Mouse (Mus musculus): ENCODE results near the gene Ccdc71.

Ccdc71 gene

GRCm38 (mm10) chr9:108441236-108441919, 18.9 kb upstream of the Ccdc71 start:
- Histone ChIP-seq H3K4me1 (replicated peaks; ENCODE audit: low read depth, low read length) (peaks cover 9% of the 10 kb centered on the region), H3K36me3 (ENCODE audit: insufficient read depth, low read length) (no peaks in the 10 kb centered on the region), H3K4me3 (replicated peaks; ENCODE audit: low read length) (no peak overlapping the region), H3K9me3 (ENCODE audit: low read length) (no peaks in the 10 kb centered on the region), H3K27me3 (ENCODE audit: insufficient read depth, low read length) (peaks cover 26% of the 10 kb centered on the region)
- TF ChIP-seq CTCF (conservative IDR thresholded peaks at IDR 0.05; ENCODE audit: low read length) (no peak), POU5F1 (IDR thresholded peaks at IDR 0.05; ENCODE audit: borderline replicate concordance, low read length) (no peak), NANOG (IDR thresholded peaks at IDR 0.05; ENCODE audit: borderline replicate concordance, low read length) (no peak)

GRCm38 (mm10) chr9:108445125-108445524, 15.2 kb upstream of the Ccdc71 start:
- H3K4me3 ChIP-seq (replicated peaks; ENCODE audit: low read length) = no peak overlapping the region
- H3K4me1 ChIP-seq (replicated peaks; ENCODE audit: low read depth, low read length) = peaks cover 32% of the 10 kb centered on the region
- H3K36me3 ChIP-seq (ENCODE audit: insufficient read depth, low read length) = no peaks in the 10 kb centered on the region
- H3K9me3 ChIP-seq (ENCODE audit: low read length) = no peaks in the 10 kb centered on the region
- TF ChIP-seq NANOG (IDR thresholded peaks at IDR 0.05; ENCODE audit: borderline replicate concordance, low read length) = no peak
- no peak for TF ChIP-seq POU5F1 (IDR thresholded peaks at IDR 0.05; ENCODE audit: borderline replicate concordance, low read length)
- TF ChIP-seq CTCF (conservative IDR thresholded peaks at IDR 0.05; ENCODE audit: low read length) = no peak
- peaks cover 14% of the 10 kb centered on the region; the same call in 1 of the 2 replicates for H3K27me3 ChIP-seq (ENCODE audit: insufficient read depth, low read length)

GRCm38 (mm10) chr9:108449860-108450259, 10.5 kb upstream of the Ccdc71 start:
- no peak overlapping the region for H3K4me3 ChIP-seq (replicated peaks; ENCODE audit: low read length)
- H3K4me1 ChIP-seq (replicated peaks; ENCODE audit: low read depth, low read length) = peaks cover 57% of the 10 kb centered on the region
- TF ChIP-seq NANOG (IDR thresholded peaks at IDR 0.05; ENCODE audit: borderline replicate concordance, low read length) (no peak), POU5F1 (IDR thresholded peaks at IDR 0.05; ENCODE audit: borderline replicate concordance, low read length) (no peak), CTCF (conservative IDR thresholded peaks at IDR 0.05; ENCODE audit: low read length) (no peak)
- H3K36me3 ChIP-seq (ENCODE audit: insufficient read depth, low read length) = no peaks in the 10 kb centered on the region
- H3K9me3 ChIP-seq (ENCODE audit: low read length) = no peaks in the 10 kb centered on the region
- peaks cover 25% of the 10 kb centered on the region for H3K27me3 ChIP-seq (ENCODE audit: insufficient read depth, low read length)

- peaks cover 60% of the 10 kb centered on the region for H3K4me1 ChIP-seq (replicated peaks; ENCODE audit: low read depth, low read length)
- H3K4me3 ChIP-seq (replicated peaks; ENCODE audit: low read length) = no peak overlapping the region
- peaks cover 20% of the 10 kb centered on the region for H3K27me3 ChIP-seq (ENCODE audit: insufficient read depth, low read length)
- H3K9me3 ChIP-seq (ENCODE audit: low read length) = no peaks in the 10 kb centered on the region
- H3K36me3 ChIP-seq (ENCODE audit: insufficient read depth, low read length) = no peaks in the 10 kb centered on the region
- no peak for TF ChIP-seq CTCF (conservative IDR thresholded peaks at IDR 0.05; ENCODE audit: low read length)
These were observed 9.8 kb upstream of the Ccdc71 start for GRCm38 (mm10) chr9:108450292-108451169.

GRCm38 (mm10) chr9:108451170-108451493, 9.2 kb upstream of the Ccdc71 start:
- Histone ChIP-seq H3K4me1 (replicated peaks; ENCODE audit: low read depth, low read length) (peaks cover 64% of the 10 kb centered on the region), H3K4me3 (replicated peaks; ENCODE audit: low read length) (no peak overlapping the region), H3K9me3 (ENCODE audit: low read length) (no peaks in the 10 kb centered on the region), H3K27me3 (ENCODE audit: insufficient read depth, low read length) (peaks cover 20% of the 10 kb centered on the region), H3K36me3 (ENCODE audit: insufficient read depth, low read length) (no peaks in the 10 kb centered on the region)
- TF ChIP-seq NANOG (IDR thresholded peaks at IDR 0.05; ENCODE audit: borderline replicate concordance, low read length) (no peak), POU5F1 (IDR thresholded peaks at IDR 0.05; ENCODE audit: borderline replicate concordance, low read length) (no peak), CTCF (conservative IDR thresholded peaks at IDR 0.05; ENCODE audit: low read length) (no peak)

GRCm38 (mm10) chr9:108451519-108452160, 8.7 kb upstream of the Ccdc71 start:
- Histone ChIP-seq H3K9me3 (ENCODE audit: low read length) (no peaks in the 10 kb centered on the region), H3K4me3 (replicated peaks; ENCODE audit: low read length) (peak overlapping the region; percentile 83), H3K36me3 (ENCODE audit: insufficient read depth, low read length) (no peaks in the 10 kb centered on the region), H3K4me1 (replicated peaks; ENCODE audit: low read depth, low read length) (peaks cover 69% of the 10 kb centered on the region), H3K27me3 (ENCODE audit: insufficient read depth, low read length) (peaks cover 20% of the 10 kb centered on the region)
- TF ChIP-seq NANOG (IDR thresholded peaks at IDR 0.05; ENCODE audit: borderline replicate concordance, low read length) (no peak), CTCF (conservative IDR thresholded peaks at IDR 0.05; ENCODE audit: low read length) (no peak), POU5F1 (IDR thresholded peaks at IDR 0.05; ENCODE audit: borderline replicate concordance, low read length) (no peak)

GRCm38 (mm10) chr9:108452291-108452906, 7.9 kb upstream of the Ccdc71 start:
- Histone ChIP-seq H3K36me3 (ENCODE audit: insufficient read depth, low read length) (no peaks in the 10 kb centered on the region), H3K4me3 (replicated peaks; ENCODE audit: low read length) (peak overlapping the region; percentile 83), H3K4me1 (replicated peaks; ENCODE audit: low read depth, low read length) (peaks cover 76% of the 10 kb centered on the region), H3K27me3 (ENCODE audit: insufficient read depth, low read length) (peaks cover 20% of the 10 kb centered on the region), H3K9me3 (ENCODE audit: low read length) (no peaks in the 10 kb centered on the region)
- TF ChIP-seq NANOG (IDR thresholded peaks at IDR 0.05; ENCODE audit: borderline replicate concordance, low read length) (no peak), POU5F1 (IDR thresholded peaks at IDR 0.05; ENCODE audit: borderline replicate concordance, low read length) (no peak), CTCF (conservative IDR thresholded peaks at IDR 0.05; ENCODE audit: low read length) (peak; percentile 95)

- peaks cover 79% of the 10 kb centered on the region for H3K4me1 ChIP-seq (replicated peaks; ENCODE audit: low read depth, low read length)
- no peaks in the 10 kb centered on the region for H3K36me3 ChIP-seq (ENCODE audit: insufficient read depth, low read length)
- TF ChIP-seq NANOG (IDR thresholded peaks at IDR 0.05; ENCODE audit: borderline replicate concordance, low read length) (no peak), POU5F1 (IDR thresholded peaks at IDR 0.05; ENCODE audit: borderline replicate concordance, low read length) (no peak)
These were observed 7.4 kb upstream of the Ccdc71 start for GRCm38 (mm10) chr9:108452911-108453310.

More at GRCm38 (mm10) chr9:108452911-108453310, 7.4 kb upstream of the Ccdc71 start:
- H3K9me3 ChIP-seq (ENCODE audit: low read length) = no peaks in the 10 kb centered on the region
- H3K4me3 ChIP-seq (replicated peaks; ENCODE audit: low read length) = no peak overlapping the region
- peaks cover 18% of the 10 kb centered on the region for H3K27me3 ChIP-seq (ENCODE audit: insufficient read depth, low read length)

All from E14TG2a.4 (cell line).